Mouse (Mus musculus): ENCODE results near the gene Crygb.
"Not testable (repeated sequence)": the region's sequence is repeated elsewhere in the genome, so short reads cannot be mapped to it uniquely, and the experiment has no call there.

Crygb gene

DNA sequence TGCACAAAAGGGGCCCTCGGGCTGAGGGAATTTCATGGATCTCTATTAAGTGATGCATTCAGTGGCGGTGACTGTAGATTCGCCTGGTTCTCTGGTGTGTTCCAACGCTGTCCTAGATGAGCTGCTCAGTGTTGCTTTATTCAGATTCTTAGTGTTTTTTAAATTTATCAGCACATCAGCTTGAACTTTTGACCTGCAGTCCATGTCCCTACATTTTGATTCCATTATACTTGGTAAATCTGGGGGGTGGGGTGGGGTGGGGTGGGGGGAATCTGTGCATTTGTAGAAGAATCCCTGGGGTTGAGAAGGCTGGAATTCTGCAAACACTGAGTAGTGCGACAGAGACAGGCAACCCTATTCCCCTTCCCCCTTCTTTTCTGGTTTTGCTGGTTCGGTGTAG is 8.5 kb downstream of the Crygb start, which contains the start of gene Crygc:
Gene Crygc (minus strand): TSS at position 101 of the 400 bp plus-strand sequence.
- DNase-seq (ENCODE audit: extremely low spot score, low read depth, low spot score): no peak

- no peak for DNase-seq (ENCODE audit: extremely low spot score, low read depth, low spot score)
Observed at GRCm38 (mm10) chr1:65067842-65068241, 14.2 kb downstream of the Crygb start.

DNA sequence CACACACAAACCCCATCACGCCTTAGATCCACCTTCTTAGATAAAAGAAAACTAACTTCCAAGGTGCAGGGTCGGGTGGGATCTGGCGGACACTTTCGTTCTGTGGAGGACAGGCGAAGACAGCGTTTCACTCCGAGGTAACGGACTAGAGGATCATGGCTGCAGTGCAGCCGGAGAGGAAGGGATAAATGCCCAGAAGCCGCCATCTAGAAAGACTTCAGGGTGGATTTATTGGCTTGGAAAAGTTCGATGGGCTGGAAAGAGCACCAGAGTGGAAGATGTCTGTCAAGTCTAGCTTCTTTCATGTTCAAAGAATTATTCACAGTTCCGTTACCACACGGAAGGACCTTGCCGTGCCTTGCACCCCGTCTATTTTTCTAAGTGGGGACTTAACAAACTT is 17.9 kb downstream of the Crygb start:
- DNase-seq (ENCODE audit: extremely low spot score, low read depth, low spot score): no peak

DNA sequence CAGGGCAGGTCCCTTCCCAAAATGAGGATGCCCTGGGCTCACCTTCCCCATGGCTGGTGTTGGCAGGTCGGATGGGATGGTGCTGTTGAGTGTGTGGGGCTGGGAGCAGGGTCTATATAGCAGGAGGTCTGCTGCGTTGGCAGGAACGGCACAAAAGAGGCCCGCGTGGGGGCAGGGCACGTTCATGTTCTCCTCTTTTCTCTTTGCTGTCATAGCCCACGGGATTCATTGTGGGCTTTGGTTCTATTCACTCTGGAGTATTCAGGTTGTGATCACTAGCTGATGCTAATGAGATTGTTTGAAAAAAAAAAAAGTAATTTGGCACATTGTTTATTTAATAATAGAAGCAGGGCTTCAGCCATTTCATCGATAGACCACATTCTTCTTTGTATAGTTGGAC is 18.7 kb downstream of the Crygb start, which contains the start of gene Crygd:
Gene Crygd (minus strand): TSS at position 101 of the 400 bp plus-strand sequence.
- no peak for DNase-seq (ENCODE audit: extremely low spot score, low read depth, low spot score)

- no peak for DNase-seq (ENCODE audit: extremely low spot score, low read depth, low spot score)
Observed at GRCm38 (mm10) chr1:65052140-65052539, 29.9 kb downstream of the Crygb start.

DNA sequence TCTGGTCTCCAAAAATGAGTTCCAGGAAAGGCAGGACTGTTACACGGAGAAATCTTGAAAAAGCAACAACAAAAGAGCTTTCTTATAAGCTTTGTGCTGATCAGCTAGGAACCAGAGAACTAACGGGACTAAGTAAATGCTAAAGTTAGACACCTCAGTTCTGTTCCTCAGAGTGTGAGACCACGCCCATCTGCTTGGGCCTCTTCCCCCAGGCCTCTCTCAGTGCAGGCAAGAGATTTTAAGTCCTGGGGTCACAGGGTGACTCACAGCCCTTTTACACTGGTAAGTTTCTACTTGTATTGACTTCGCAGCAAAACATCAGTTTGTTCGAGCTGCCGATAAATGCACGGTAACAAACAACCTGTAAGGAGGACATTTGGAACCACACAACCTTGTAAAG is 30.4 kb downstream of the Crygb start:
- DNase-seq (ENCODE audit: extremely low spot score, low read depth, low spot score): no peak

GRCm38 (mm10) chr1:65050952-65051351 is 31.1 kb downstream of the Crygb start, which contains the start of gene Cryge:
Gene Cryge (minus strand): TSS chr1:65051149.
- not testable (repeated sequence) for DNase-seq (ENCODE audit: extremely low spot score, low read depth, low spot score)

GRCm38 (mm10) chr1:65048781-65049180 is 33.3 kb downstream of the Crygb start:
- no peak for DNase-seq (ENCODE audit: extremely low spot score, low read depth, low spot score)

GRCm38 (mm10) chr1:65046401-65047109 is 35.5 kb downstream of the Crygb start:
- DNase-seq (ENCODE audit: extremely low spot score, low read depth, low spot score): no peak

- DNase-seq (ENCODE audit: extremely low spot score, low read depth, low spot score): no peak
Observed at GRCm38 (mm10) chr1:65043433-65043832, 38.7 kb downstream of the Crygb start.

DNA sequence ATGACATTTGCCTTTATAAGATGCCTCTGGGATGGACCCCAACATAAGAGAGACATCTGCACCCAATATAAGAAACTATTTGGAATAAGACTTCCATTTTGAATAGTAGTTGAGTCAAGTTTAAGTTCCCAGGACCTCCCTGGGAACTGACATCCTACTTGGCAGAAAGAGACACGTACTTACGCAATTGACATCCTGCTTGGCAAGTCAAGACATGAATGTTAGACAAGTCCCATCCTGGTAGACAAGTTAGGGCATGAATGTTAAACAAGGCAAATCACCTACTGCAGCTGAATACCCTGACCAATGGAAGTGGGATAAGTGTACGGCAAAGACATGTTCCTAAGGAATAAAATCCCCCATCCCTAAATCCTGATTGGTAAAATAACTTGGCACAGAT is 40.3 kb downstream of the Crygb start:
- DNase-seq (ENCODE audit: extremely low spot score, low read depth, low spot score): no peak

DNA sequence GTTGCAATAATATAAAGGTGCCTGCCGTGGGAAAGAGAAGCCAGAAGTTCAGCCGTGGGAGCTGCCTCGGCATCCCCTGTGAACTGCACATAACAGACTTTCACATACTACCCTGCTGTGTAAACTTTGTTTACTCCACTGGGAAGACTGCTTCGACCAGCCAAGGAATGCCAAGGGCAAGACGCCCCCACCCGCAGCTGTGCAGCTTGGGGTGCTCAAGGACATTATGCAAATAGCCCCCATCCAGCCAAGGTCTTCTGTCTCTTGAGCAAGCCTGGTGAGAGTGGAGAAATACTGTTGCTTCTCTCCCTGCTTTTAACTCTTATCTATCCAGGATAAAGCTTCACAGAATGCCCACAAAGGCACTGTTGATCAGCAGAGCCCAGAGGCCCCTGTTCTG is 41.3 kb downstream of the Crygb start:
- no peak for DNase-seq (ENCODE audit: extremely low spot score, low read depth, low spot score)

DNA sequence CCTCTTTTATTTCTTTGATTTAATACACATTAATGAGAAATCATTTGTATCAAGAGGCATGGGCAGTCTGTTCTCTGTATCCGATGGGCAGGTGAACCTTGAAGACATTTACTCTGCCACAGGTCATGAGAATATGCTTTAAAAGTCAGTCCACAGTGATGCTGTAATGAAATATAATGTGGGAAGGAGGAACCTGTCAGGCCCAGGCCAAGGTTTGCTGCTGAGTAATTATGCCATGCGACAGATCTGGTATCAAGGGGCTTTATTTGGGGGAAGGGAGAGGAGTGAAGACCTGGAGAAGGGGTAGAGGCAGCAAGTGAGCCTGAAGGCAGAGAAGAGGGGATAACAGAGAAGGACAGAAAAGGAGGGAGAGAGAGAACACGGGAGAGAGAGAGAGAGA is 42.4 kb downstream of the Crygb start:
- no peak for DNase-seq (ENCODE audit: extremely low spot score, low read depth, low spot score)

- no peak for DNase-seq (ENCODE audit: extremely low spot score, low read depth, low spot score)
Observed at GRCm38 (mm10) chr1:65037542-65037941, 44.5 kb downstream of the Crygb start.

- no peak for DNase-seq (ENCODE audit: extremely low spot score, low read depth, low spot score)
Observed at GRCm38 (mm10) chr1:65035513-65035912, 46.6 kb downstream of the Crygb start.

- DNase-seq (ENCODE audit: extremely low spot score, low read depth, low spot score): no peak
Observed at GRCm38 (mm10) chr1:65032641-65033040, 49.4 kb downstream of the Crygb start, which contains the start of gene Akr1cl. Gene Akr1cl (minus strand): TSS chr1:65032759.

Data from hindlimb bud, embryonic 11.5 days (tissue).